Mouse (Mus musculus) MEL (cell line): ENCODE results near the gene Myom1. TPM values are rescaled to one million over a fixed set of nuclear protein-coding genes. Genes with fewer than 3 reads are reported as not detected.

Experiments
- DNase-seq: peaks from one replicate; pipeline ENCODE4 v3.0.0; 2011; ENCODE audit warnings: low read depth, low spot score
- H3K27ac ChIP-seq: 2 replicates; pipeline ENCODE4 v1.5.1; 2012; ENCODE audit warnings: low read depth, mild to moderate bottlenecking, control low read depth, low read length, moderate library complexity; ENCODE audit not compliant: control insufficient read depth
- H3K27me3 ChIP-seq, 2 experiments: fragments of 150-350 bp in 1 of 2; sonication (generic) in 1 of 2; 2 replicates each; pipeline ENCODE4 v1.6.1; 2012; ENCODE audit warnings: low read length in 2 of 2, mild to moderate bottlenecking in 2 of 2, improper control_type of control experiment in 1 of 2, moderate library complexity in 1 of 2; ENCODE audit not compliant: insufficient read depth in 2 of 2, control insufficient read depth in 1 of 2
- H3K36me3 ChIP-seq, 2 experiments: 2 replicates each; pipeline ENCODE4 v1.6.1; 2012 to 2014; ENCODE audit warnings: low read length in 2 of 2, improper control_type of control experiment in 1 of 2, inconsistent platforms in 1 of 2, mild to moderate bottlenecking in 1 of 2; ENCODE audit not compliant: insufficient read depth in 2 of 2, control insufficient read depth in 1 of 2
- H3K4me1 ChIP-seq, 2 experiments: fragments of 150-350 bp in 1 of 2; sonication (generic) in 1 of 2; 2 replicates each; pipeline ENCODE4 v1.6.1; 2012; ENCODE audit warnings: low read length in 2 of 2, improper control_type of control experiment in 1 of 2, mild to moderate bottlenecking in 1 of 2; ENCODE audit not compliant: insufficient read depth in 2 of 2, control insufficient read depth in 1 of 2
- H3K4me3 ChIP-seq, 2 experiments: fragments of 150-350 bp in 1 of 2; sonication (generic) in 1 of 2; 2 replicates each; pipeline ENCODE4 v1.5.1; 2012; ENCODE audit warnings: low read depth in 2 of 2, low read length in 2 of 2, mild to moderate bottlenecking in 2 of 2, moderate library complexity in 2 of 2, control low read depth in 1 of 2, improper control_type of control experiment in 1 of 2; ENCODE audit not compliant: control insufficient read depth in 1 of 2, insufficient read depth in 1 of 2
- H3K79me2 ChIP-seq: 2 replicates; pipeline ENCODE4 v1.6.1; 2012; ENCODE audit warnings: mild to moderate bottlenecking, low read length, moderate library complexity; ENCODE audit not compliant: control insufficient read depth, poor library complexity, insufficient read depth
- H3K9ac ChIP-seq: 2 replicates; pipeline ENCODE4 v1.6.1; 2012; ENCODE audit warnings: low read depth, mild to moderate bottlenecking, control low read depth, low read length, moderate library complexity; ENCODE audit not compliant: control insufficient read depth, poor library complexity, severe bottlenecking
- H3K9me3 ChIP-seq: fragments of 150-350 bp; sonication (generic); replicated peaks from 2 replicates; pipeline ENCODE4 v1.6.1; 2012; ENCODE audit warnings: mild to moderate bottlenecking, low read length, improper control_type of control experiment, moderate library complexity; ENCODE audit not compliant: insufficient read depth
- CTCF ChIP-seq, 3 experiments: IDR thresholded peaks in 2 of 3; conservative IDR thresholded peaks in 1 of 3; 2 replicates each; pipeline ENCODE4 v1.5.1; 2011 to 2012; ENCODE audit warnings: low read length in 3 of 3, low read depth in 2 of 3, mild to moderate bottlenecking in 2 of 3, improper control_type of control experiment in 1 of 3, inconsistent platforms in 1 of 3, mixed read lengths in 1 of 3, moderate library complexity in 1 of 3; ENCODE audit not compliant: control insufficient read depth in 1 of 3, insufficient read depth in 1 of 3, poor library complexity in 1 of 3, severe bottlenecking in 1 of 3
- EP300 ChIP-seq, 2 experiments: IDR thresholded peaks; 2 replicates each; pipeline ENCODE4 v1.6.1; 2011; ENCODE audit warnings: improper control_type of control experiment in 2 of 2, low read length in 2 of 2, low read depth in 1 of 2, mild to moderate bottlenecking in 1 of 2
- ETS1 ChIP-seq: IDR thresholded peaks from 2 replicates; pipeline ENCODE4 v1.6.1; 2012; ENCODE audit warnings: low read depth, mild to moderate bottlenecking, inconsistent platforms, low read length, improper control_type of control experiment, moderate library complexity
- GABPA ChIP-seq: IDR thresholded peaks from 2 replicates; pipeline ENCODE4 v1.6.1; 2012; ENCODE audit warnings: low read depth, mild to moderate bottlenecking, inconsistent platforms, low read length, improper control_type of control experiment, moderate library complexity
- KAT2A ChIP-seq: conservative IDR thresholded peaks from 2 replicates; pipeline ENCODE4 v1.6.1; 2012; ENCODE audit warnings: low read depth, low read length, improper control_type of control experiment, inconsistent platforms
- MAFK ChIP-seq: IDR thresholded peaks from 2 replicates; pipeline ENCODE4 v1.6.1; 2011; ENCODE audit warnings: low read depth, mild to moderate bottlenecking, low read length, improper control_type of control experiment, borderline replicate concordance
- MAZ ChIP-seq: IDR thresholded peaks from 2 replicates; pipeline ENCODE4 v1.6.1; 2012; ENCODE audit warnings: low read depth, mild to moderate bottlenecking, inconsistent platforms, low read length, improper control_type of control experiment
- MXI1 ChIP-seq: IDR thresholded peaks from 2 replicates; pipeline ENCODE4 v1.6.1; 2011; ENCODE audit warnings: mild to moderate bottlenecking, low read depth, low read length, improper control_type of control experiment
- MYB ChIP-seq: IDR thresholded peaks from 2 replicates; pipeline ENCODE4 v1.6.1; 2011; ENCODE audit warnings: mild to moderate bottlenecking, low read depth, low read length, improper control_type of control experiment
- MYC ChIP-seq: IDR thresholded peaks from 2 replicates; pipeline ENCODE4 v1.6.1; 2011; ENCODE audit warnings: low read depth, mild to moderate bottlenecking, low read length, improper control_type of control experiment, moderate library complexity
- NELFE ChIP-seq: IDR thresholded peaks from 2 replicates; pipeline ENCODE4 v1.6.1; 2011; ENCODE audit warnings: low read depth, low read length, improper control_type of control experiment
- NRF1 ChIP-seq: IDR thresholded peaks from 2 replicates; pipeline ENCODE4 v1.6.1; 2014; ENCODE audit warnings: low read depth, mild to moderate bottlenecking, inconsistent platforms, low read length, improper control_type of control experiment, moderate library complexity; ENCODE audit not compliant: poor library complexity, insufficient read depth, severe bottlenecking
- POLR2A ChIP-seq, 2 experiments: IDR thresholded peaks; 2 replicates each; pipeline ENCODE4 v1.6.1; 2011 to 2012; ENCODE audit warnings: low read length in 2 of 2, mild to moderate bottlenecking in 2 of 2, control low read depth in 1 of 2, improper control_type of control experiment in 1 of 2, low read depth in 1 of 2, moderate library complexity in 1 of 2; ENCODE audit not compliant: control insufficient read depth in 1 of 2, insufficient read depth in 1 of 2, poor library complexity in 1 of 2
- POLR2AphosphoS2 ChIP-seq: IDR thresholded peaks from 2 replicates; pipeline ENCODE4 v1.6.1; 2011; ENCODE audit warnings: low read length, improper control_type of control experiment
- RCOR1 ChIP-seq: IDR thresholded peaks from 2 replicates; pipeline ENCODE4 v1.6.1; 2012; ENCODE audit warnings: low read depth, mild to moderate bottlenecking, inconsistent platforms, low read length, improper control_type of control experiment
- SIN3A ChIP-seq: IDR thresholded peaks from 2 replicates; pipeline ENCODE4 v1.6.1; 2012; ENCODE audit warnings: low read length, improper control_type of control experiment, inconsistent platforms
- UBTF ChIP-seq: IDR thresholded peaks from 2 replicates; pipeline ENCODE4 v1.6.1; 2012; ENCODE audit warnings: low read depth, mild to moderate bottlenecking, inconsistent platforms, low read length, improper control_type of control experiment, moderate library complexity, borderline replicate concordance; ENCODE audit not compliant: insufficient read depth
- USF1 ChIP-seq: IDR thresholded peaks from 2 replicates; pipeline ENCODE4 v1.6.1; 2014; ENCODE audit warnings: low read depth, mild to moderate bottlenecking, inconsistent platforms, low read length, improper control_type of control experiment, moderate library complexity
- ZKSCAN1 ChIP-seq: IDR thresholded peaks from 2 replicates; pipeline ENCODE4 v1.6.1; 2012; ENCODE audit warnings: low read depth, mild to moderate bottlenecking, inconsistent platforms, low read length, improper control_type of control experiment, moderate library complexity
- ZMIZ1 ChIP-seq: IDR thresholded peaks from 2 replicates; pipeline ENCODE4 v1.6.1; 2012; ENCODE audit warnings: low read depth, mild to moderate bottlenecking, inconsistent platforms, low read length, improper control_type of control experiment, moderate library complexity
- ZNF384 ChIP-seq: IDR thresholded peaks from 2 replicates; pipeline ENCODE4 v1.6.1; 2012; ENCODE audit warnings: low read depth, mild to moderate bottlenecking, inconsistent platforms, low read length, improper control_type of control experiment
- polyA plus RNA-seq, 2 experiments: library from polyadenylated mRNA; stranded (reverse) in 1 of 2; unstranded in 1 of 2; fragments of >175 nt in 1 of 2; fragments of >200 nt in 1 of 2; gene quantifications; 2 replicates each; pipeline versions ENCODE4 v1.2.1 to v1.2.4; 2012; ENCODE audit warnings: low replicate concordance in 2 of 2, low read depth in 1 of 2; ENCODE audit not compliant: insufficient read length in 2 of 2, insufficient read depth in 1 of 2, missing spikeins in 1 of 2
- total RNA-seq: library from RNA; depleted of rRNA; stranded (reverse); fragments of 300-350 nt; gene quantifications from 2 replicates; pipeline ENCODE4 v1.2.3, GENCODE M21; 2012

The Myom1 gene
- total and polyA plus RNA-seq, 3 experiments = 0.65 to 0.79 TPM; not detected in 1

GRCm38 (mm10) chr17:71042645-71043044 is 40.2 kb downstream of the Myom1 start (continued):
- TF ChIP-seq NRF1 = no peak
- TF ChIP-seq USF1 = peak; percentile 19; the same call in 1 of the 2 replicates
- TF ChIP-seq NELFE = no peak
- TF ChIP-seq KAT2A = no peak
- TF ChIP-seq ZMIZ1 = no peak
- TF ChIP-seq ZKSCAN1 = no peak
- TF ChIP-seq MXI1 = no peak
- no peak for TF ChIP-seq EP300 (IDR thresholded peaks at IDR 0.05; ENCODE audit: low read depth in 1 of 2, low read length in 2 of 2)
- no peak for TF ChIP-seq SIN3A
- TF ChIP-seq POLR2AphosphoS2 = no peak
- TF ChIP-seq UBTF = no peak

GRCm38 (mm10) chr17:71045591-71045990 is 43.2 kb downstream of the Myom1 start:
- Histone ChIP-seq H3K4me3 (no peak overlapping the region), H3K4me1 (peaks cover 4 to 8% of the 10 kb centered on the region in 2 experiments), H3K27me3 (no peaks in the 10 kb centered on the region), H3K36me3 (peaks cover 0 to 3% of the 10 kb centered on the region in 2 experiments; a peak in 1 of 4 replicates), H3K27ac (no peak overlapping the region), H3K9me3 (no peaks in the 10 kb centered on the region), H3K79me2 (no peaks in the 10 kb centered on the region), H3K9ac (no peak overlapping the region)
- DNase-seq = no peak
- TF ChIP-seq POLR2A (IDR thresholded peaks at IDR 0.05; ENCODE audit: control insufficient read depth in 1 of 2, insufficient read depth in 1 of 2, low read depth in 1 of 2, low read length in 2 of 2, poor library complexity in 1 of 2) = no peak

- no peaks in the 10 kb centered on the region for H3K9me3 ChIP-seq
- no peak overlapping the region for H3K4me3 ChIP-seq
- TF ChIP-seq RCOR1 = no peak
- TF ChIP-seq MYC = no peak
- TF ChIP-seq ETS1 = no peak
- TF ChIP-seq EP300 (IDR thresholded peaks at IDR 0.05; ENCODE audit: low read depth in 1 of 2, low read length in 2 of 2) = no peak
- TF ChIP-seq GABPA = no peak
- no peak for TF ChIP-seq CTCF (IDR thresholded peaks at IDR 0.05 in 2 of 3, conservative IDR thresholded peaks at IDR 0.05 in 1 of 3; ENCODE audit: control insufficient read depth in 1 of 3, insufficient read depth in 1 of 3, low read depth in 2 of 3, low read length in 3 of 3, poor library complexity in 1 of 3, severe bottlenecking in 1 of 3)
- no peak for TF ChIP-seq POLR2AphosphoS2
- TF ChIP-seq ZNF384 = no peak
- TF ChIP-seq MYB = no peak
- no peak for TF ChIP-seq ZKSCAN1
- no peak for TF ChIP-seq MAFK
- TF ChIP-seq MAZ = no peak
- TF ChIP-seq, all 39 proteins: peak for 0
- Histone ChIP-seq H3K4me1 (peaks cover 0 to 3% of the 10 kb centered on the region in 2 experiments; a peak in 3 of 4 replicates), H3K27ac (no peak overlapping the region), H3K9ac (no peak overlapping the region), H3K79me2 (no peaks in the 10 kb centered on the region), H3K36me3 (peaks cover 0 to 3% of the 10 kb centered on the region in 2 experiments; a peak in 1 of 4 replicates), H3K27me3 (no peaks in the 10 kb centered on the region)
- peak; percentile 18 for DNase-seq
Measured at GRCm38 (mm10) chr17:71046856-71047255, 44.4 kb downstream of the Myom1 start.
